Mouse (Mus musculus): Measurements from ENCODE around the gene Olfr273. TPM values are rescaled to one million over a fixed set of nuclear protein-coding genes. Genes with fewer than 3 reads are reported as not detected.

The Olfr273 gene
- not detected in 2 replicates for polyA plus RNA-seq (2012; rRNA removed; ENCODE audit: low replicate concordance)

GRCm38 (mm10) chr4:52859136-52859535 is at the start of gene Olfr273:
Gene Olfr273, minus strand, starts transcription at chr4:52859236.

GRCm38 (mm10) chr4:52814304-52814703 is 44.7 kb downstream of the Olfr273 start, which contains the start of gene Olfr275:
Gene Olfr275, plus strand, starts transcription at chr4:52814604.

Other genes with a start within 250 kb of the Olfr273 start
- gene Olfr275, start 44.6 kb downstream of the Olfr273 start, polyA plus RNA-seq (2012; rRNA removed; ENCODE audit: low replicate concordance) = not detected in 2 replicates
- gene Olfr272, start 59.9 kb upstream of the Olfr273 start, polyA plus RNA-seq (2012; rRNA removed; ENCODE audit: low replicate concordance) = not detected in 2 replicates
- gene Olfr270, start 105.3 kb upstream of the Olfr273 start, polyA plus RNA-seq (2012; rRNA removed; ENCODE audit: low replicate concordance) = not detected in 2 replicates
- gene Nipsnap3a, start 130.0 kb upstream of the Olfr273 start, polyA plus RNA-seq (2012; rRNA removed; ENCODE audit: low replicate concordance) = not detected in 2 replicates
- 50.8 and 83.7 TPM in 2 replicates for gene Nipsnap3b, start 152.6 kb upstream of the Olfr273 start, polyA plus RNA-seq (2012; rRNA removed; ENCODE audit: low replicate concordance)

Measured in duodenum, adult 2 months (tissue).